Mouse (Mus musculus) midbrain, embryonic 12.5 days (tissue): ENCODE data around the gene B4galt1. TPM values are rescaled to one million over a fixed set of nuclear protein-coding genes. Genes with fewer than 3 reads are reported as not detected.

ENCODE experiments used
- microRNA-seq: library from miRNA; unstranded; fragments of <30 nt; microRNA quantifications from one replicate; pipeline ENCODE4, GENCODE M21; 2017
- polyA plus RNA-seq: library from polyadenylated mRNA; unstranded; fragments of >200 nt; fragmentation: Nextera tagmentation; extraction: Ambion mirVana; gene quantifications from 2 replicates; pipeline ENCODE4 v1.2.1, GENCODE M21; 2016

B4galt1 gene
- polyA plus RNA-seq, 1 experiment from 2014 or later: 15.2 TPM

Small RNA genes lying within 50 kb of the gene (microRNA-seq; reads per million reads assigned to microRNA genes)
- not detected for gene Gm24112
- not detected for gene Gm25931
- gene Mir5123: not detected

Other genes with a start within 250 kb of the B4galt1 start
- 48.0 and 50.8 TPM in 2 replicates for gene Aptx, start 150.8 kb downstream of the B4galt1 start, polyA plus RNA-seq
- gene Dnaja1, start 131.9 kb downstream of the B4galt1 start, polyA plus RNA-seq: 623 and 674 TPM in 2 replicates
- 149 and 154 TPM in 2 replicates for gene Smu1, start 96.1 kb downstream of the B4galt1 start, polyA plus RNA-seq
- gene Spink4, start 66.0 kb upstream of the B4galt1 start, polyA plus RNA-seq: not detected in 2 replicates
- 218 and 219 TPM in 2 replicates for gene Bag1, start 94.3 kb upstream of the B4galt1 start, polyA plus RNA-seq
- gene Chmp5, start 94.4 kb upstream of the B4galt1 start, polyA plus RNA-seq: 152 and 158 TPM in 2 replicates
- gene Nfx1, start 116.9 kb upstream of the B4galt1 start, polyA plus RNA-seq: 102 and 104 TPM in 2 replicates
- gene Aqp7, start 194.1 kb upstream of the B4galt1 start, polyA plus RNA-seq: not detected in 2 replicates
- 0.65 and 0.93 TPM in 2 replicates for gene Aqp3, start 244.2 kb upstream of the B4galt1 start, polyA plus RNA-seq